Mouse (Mus musculus) E14TG2a.4 (cell line): ENCODE measurements around the gene Ttbk2.

Experiments used
- CTCF ChIP-seq: conservative IDR thresholded peaks from 2 replicates; pipeline ENCODE4 v1.5.1; 2014; ENCODE audit warnings: low read length
- NANOG ChIP-seq: IDR thresholded peaks from 2 replicates; pipeline ENCODE4 v1.6.1; 2014; ENCODE audit warnings: borderline replicate concordance, low read length, mixed read lengths
- POU5F1 ChIP-seq: IDR thresholded peaks from 2 replicates; pipeline ENCODE4 v1.6.1; 2014; ENCODE audit warnings: low read length, borderline replicate concordance

DNA sequence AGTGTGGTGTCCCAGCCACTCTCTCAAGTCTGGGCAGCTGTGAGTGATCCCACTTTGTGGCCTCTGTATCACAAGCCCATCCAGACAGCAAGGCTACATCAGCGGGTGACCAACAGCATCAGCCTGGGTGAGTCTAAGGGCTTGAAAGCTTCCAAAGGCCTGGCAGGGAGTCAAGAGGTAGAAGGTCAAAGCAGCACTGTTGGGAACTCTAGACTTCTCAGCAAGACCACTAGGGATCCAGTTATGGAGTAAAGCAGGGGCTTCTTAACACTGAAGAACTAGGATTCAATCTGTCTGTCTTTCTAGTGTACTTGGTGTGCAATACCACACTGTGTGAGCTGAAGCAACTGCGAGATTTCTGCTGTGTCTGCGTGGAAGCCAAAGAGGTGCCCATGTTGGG lies 137.0 kb downstream of the Ttbk2 start:
- no peak for TF ChIP-seq CTCF
- no peak for TF ChIP-seq POU5F1
- TF ChIP-seq NANOG: no peak
